Mouse (Mus musculus): ENCODE measurements around the gene Lifr. TPM values are rescaled to one million over a fixed set of nuclear protein-coding genes. Genes with fewer than 3 reads are reported as not detected.

The Lifr gene
- polyA plus RNA-seq, 1 experiment = 30.8 TPM

DNA sequence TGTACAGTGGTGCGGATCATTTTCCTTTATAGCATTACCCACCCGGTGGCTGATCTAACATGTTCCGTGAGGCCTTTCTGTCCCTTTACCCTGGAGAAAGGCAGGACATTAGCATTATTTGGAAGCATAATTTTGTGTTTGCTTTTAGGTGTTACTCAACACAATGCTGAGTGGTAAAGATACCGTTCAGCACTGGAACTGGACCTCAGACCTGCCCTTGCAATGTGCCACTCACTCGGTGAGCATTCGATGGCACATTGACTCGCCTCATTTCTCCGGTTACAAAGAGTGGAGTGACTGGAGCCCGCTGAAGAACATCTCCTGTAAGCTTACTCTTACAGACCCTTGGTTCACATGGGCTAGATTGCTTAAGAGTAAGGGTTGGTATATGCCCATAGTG lies 76.3 kb downstream of the Lifr start:
- H3K4me1 ChIP-seq (ENCODE audit: control insufficient read depth, insufficient read depth, low read length) = no peaks in the 10 kb centered on the region
- H3K4me3 ChIP-seq (ENCODE audit: insufficient read depth, low read length) = no peak overlapping the region
- no peak overlapping the region for H3K27ac ChIP-seq (ENCODE audit: insufficient read depth, low read depth, low read length)
- no peak for TF ChIP-seq CTCF (IDR thresholded peaks at IDR 0.05; ENCODE audit: low read depth, low read length)
- TF ChIP-seq POLR2A (IDR thresholded peaks at IDR 0.05; ENCODE audit: borderline replicate concordance, low read depth, low read length) = no peak

DNA sequence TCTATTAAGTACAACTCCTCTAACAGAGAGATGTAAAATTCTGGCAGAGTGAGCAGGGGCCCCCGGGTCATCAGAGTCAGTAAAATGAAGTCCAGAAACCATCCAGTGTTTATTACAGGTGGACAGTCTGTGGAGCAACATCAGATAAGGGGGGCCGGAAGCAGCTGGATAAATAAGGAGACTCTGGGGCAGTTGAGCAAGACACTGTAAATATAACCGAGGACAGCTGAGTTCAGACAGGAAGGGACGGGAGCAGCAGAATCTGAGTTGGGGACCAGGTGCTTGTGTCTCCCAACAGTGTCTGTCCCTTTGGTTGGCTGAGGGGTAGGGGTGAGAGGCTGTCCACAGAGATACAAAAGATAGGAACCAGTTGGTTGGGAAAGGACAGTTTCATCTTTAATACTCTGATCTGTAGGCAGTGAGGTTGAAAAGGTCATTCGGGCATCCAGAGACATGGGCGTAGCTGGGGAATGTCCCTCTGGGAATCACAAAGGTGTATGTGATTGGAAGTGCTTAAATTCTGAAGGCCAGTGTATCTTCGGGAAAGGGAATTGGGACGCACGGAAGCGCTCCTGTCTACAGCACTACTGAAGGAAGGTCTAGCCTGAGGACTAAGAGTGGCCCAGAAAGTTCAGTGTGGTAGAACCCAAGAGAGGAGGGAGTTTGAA lies 77.0 kb downstream of the Lifr start:
- Histone ChIP-seq H3K4me3 (ENCODE audit: insufficient read depth, low read length) (no peak overlapping the region), H3K4me1 (ENCODE audit: control insufficient read depth, insufficient read depth, low read length) (no peaks in the 10 kb centered on the region), H3K27ac (ENCODE audit: insufficient read depth, low read depth, low read length) (no peak overlapping the region)
- TF ChIP-seq POLR2A (IDR thresholded peaks at IDR 0.05; ENCODE audit: borderline replicate concordance, low read depth, low read length) (no peak), CTCF (IDR thresholded peaks at IDR 0.05; ENCODE audit: low read depth, low read length) (no peak)

DNA sequence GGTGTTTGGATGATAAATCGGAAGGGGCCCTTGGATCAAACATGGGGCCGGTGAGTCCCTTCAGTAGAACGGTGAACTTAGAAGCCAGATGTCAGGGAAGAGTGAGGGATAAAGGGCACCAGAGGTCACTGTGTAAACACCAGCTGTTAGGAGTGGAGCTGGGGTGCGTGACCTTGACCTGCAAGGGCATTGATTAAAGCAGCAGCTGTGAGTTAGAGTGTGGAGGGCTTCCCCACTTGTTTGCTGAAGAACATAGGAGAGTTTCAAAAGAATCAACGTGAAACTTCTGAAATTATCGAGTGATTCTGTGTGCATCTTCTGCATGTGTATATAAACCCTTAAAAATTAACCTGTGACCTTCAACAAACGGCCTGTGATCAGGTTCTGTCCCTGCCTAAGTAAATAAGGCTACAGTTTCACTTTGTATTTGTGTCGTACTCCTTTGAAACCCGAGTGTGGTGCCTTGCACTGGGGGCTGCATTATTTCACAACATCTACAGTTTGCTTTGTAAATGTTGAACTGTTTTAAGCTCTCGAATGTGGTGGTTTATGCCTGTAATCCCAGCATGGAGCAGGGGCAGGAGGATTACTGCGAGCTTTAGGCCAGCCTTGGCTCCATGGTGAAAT lies 77.6 kb downstream of the Lifr start:
- no peak overlapping the region for H3K27ac ChIP-seq (ENCODE audit: insufficient read depth, low read depth, low read length)

DNA sequence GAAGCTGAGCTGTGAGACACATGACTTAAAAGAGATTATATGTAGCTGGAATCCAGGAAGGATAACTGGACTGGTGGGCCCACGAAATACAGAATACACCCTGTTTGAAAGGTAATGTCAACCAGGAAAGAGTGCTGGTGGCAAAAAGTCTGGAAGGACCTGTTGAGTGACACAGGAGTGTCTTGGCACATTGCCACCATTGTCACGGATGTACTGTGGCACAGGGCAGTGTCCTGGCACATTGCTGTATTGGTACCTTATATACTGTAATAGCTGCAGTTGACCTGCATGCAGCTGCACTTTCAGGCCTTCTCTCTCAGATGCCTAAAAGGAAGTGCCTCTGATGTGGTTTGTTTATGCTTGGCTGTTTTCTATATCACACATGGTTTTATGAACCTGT lies 82.5 kb downstream of the Lifr start:
- no peak overlapping the region for H3K27ac ChIP-seq (ENCODE audit: insufficient read depth, low read depth, low read length)
- TF ChIP-seq CTCF (IDR thresholded peaks at IDR 0.05; ENCODE audit: low read depth, low read length) (no peak), POLR2A (IDR thresholded peaks at IDR 0.05; ENCODE audit: borderline replicate concordance, low read depth, low read length) (no peak)
- no peaks in the 10 kb centered on the region for H3K4me1 ChIP-seq (ENCODE audit: control insufficient read depth, insufficient read depth, low read length)
- no peak overlapping the region for H3K4me3 ChIP-seq (ENCODE audit: insufficient read depth, low read length)

More for the DNA sequence above, 77.6 kb downstream of the Lifr start:
- Histone ChIP-seq H3K4me1 (ENCODE audit: control insufficient read depth, insufficient read depth, low read length) (no peaks in the 10 kb centered on the region), H3K4me3 (ENCODE audit: insufficient read depth, low read length) (no peak overlapping the region)
- TF ChIP-seq CTCF (IDR thresholded peaks at IDR 0.05; ENCODE audit: low read depth, low read length) (no peak), POLR2A (IDR thresholded peaks at IDR 0.05; ENCODE audit: borderline replicate concordance, low read depth, low read length) (no peak)

DNA sequence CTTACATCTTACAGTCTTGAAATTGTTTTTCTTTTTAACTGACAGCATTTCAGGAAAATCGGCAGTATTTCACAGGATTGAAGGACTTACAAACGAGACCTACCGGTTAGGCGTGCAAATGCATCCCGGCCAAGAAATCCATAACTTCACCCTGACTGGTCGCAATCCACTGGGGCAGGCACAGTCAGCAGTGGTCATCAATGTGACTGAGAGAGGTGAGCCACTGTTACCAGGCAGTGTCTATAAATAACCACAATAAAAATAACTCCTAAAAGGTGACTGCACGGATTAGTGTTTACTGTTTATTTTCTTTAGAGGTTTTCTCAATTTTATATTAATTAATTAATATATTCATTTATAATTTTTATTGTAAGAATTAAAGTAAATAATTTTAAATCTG lies 82.9 kb downstream of the Lifr start:
- TF ChIP-seq CTCF (IDR thresholded peaks at IDR 0.05; ENCODE audit: low read depth, low read length) (no peak), POLR2A (IDR thresholded peaks at IDR 0.05; ENCODE audit: borderline replicate concordance, low read depth, low read length) (no peak)
- H3K27ac ChIP-seq (ENCODE audit: insufficient read depth, low read depth, low read length) = no peak overlapping the region
- no peaks in the 10 kb centered on the region for H3K4me1 ChIP-seq (ENCODE audit: control insufficient read depth, insufficient read depth, low read length)
- H3K4me3 ChIP-seq (ENCODE audit: insufficient read depth, low read length) = no peak overlapping the region

DNA sequence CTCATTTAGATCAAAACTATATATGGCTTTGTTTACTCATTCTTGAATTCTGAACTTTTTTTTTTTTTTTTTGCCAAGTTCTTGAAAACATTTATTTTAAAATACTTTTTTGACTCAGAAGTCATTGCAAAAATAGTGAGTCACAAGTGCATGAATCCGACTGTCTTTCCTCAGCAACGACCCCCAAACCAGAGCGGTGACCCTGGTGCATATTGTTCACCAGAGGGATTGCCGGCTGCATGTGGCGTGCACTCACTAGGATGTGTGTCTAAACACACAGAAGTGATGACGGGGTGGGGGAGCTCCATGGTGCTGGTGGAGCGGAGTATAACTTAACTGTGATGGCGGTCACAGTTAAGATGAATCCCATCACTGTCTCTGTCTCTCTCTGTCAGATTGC lies 83.4 kb downstream of the Lifr start:
- H3K4me3 ChIP-seq (ENCODE audit: insufficient read depth, low read length) = no peak overlapping the region
- TF ChIP-seq POLR2A (IDR thresholded peaks at IDR 0.05; ENCODE audit: borderline replicate concordance, low read depth, low read length) = no peak
- TF ChIP-seq CTCF (IDR thresholded peaks at IDR 0.05; ENCODE audit: low read depth, low read length) = no peak
- H3K4me1 ChIP-seq (ENCODE audit: control insufficient read depth, insufficient read depth, low read length) = no peaks in the 10 kb centered on the region
- H3K27ac ChIP-seq (ENCODE audit: insufficient read depth, low read depth, low read length) = no peak overlapping the region

DNA sequence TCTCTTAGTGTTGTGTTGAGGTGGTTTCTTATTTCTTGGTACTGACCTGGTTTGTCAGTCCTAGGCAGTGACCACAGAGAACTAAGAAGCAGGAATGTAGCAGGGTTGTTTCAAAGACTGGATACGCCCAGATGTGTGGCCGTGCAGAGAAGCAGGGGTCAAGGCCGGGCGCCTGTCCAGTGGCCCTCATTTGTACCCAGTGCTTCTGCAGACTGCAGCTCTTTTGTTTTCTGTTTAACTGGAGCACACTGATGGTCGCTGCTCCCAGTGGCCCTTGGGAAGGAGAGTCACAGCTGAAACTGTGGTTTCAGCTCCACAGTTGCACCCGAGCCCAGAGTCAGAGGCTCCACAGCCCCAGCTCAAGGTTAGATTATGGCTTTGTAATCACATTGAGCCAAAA lies 90.2 kb downstream of the Lifr start:
- Histone ChIP-seq H3K4me1 (ENCODE audit: control insufficient read depth, insufficient read depth, low read length) (no peaks in the 10 kb centered on the region), H3K27ac (ENCODE audit: insufficient read depth, low read depth, low read length) (no peak overlapping the region), H3K4me3 (ENCODE audit: insufficient read depth, low read length) (no peak overlapping the region)
- TF ChIP-seq POLR2A (IDR thresholded peaks at IDR 0.05; ENCODE audit: borderline replicate concordance, low read depth, low read length) = no peak
- TF ChIP-seq CTCF (IDR thresholded peaks at IDR 0.05; ENCODE audit: low read depth, low read length) = no peak

DNA sequence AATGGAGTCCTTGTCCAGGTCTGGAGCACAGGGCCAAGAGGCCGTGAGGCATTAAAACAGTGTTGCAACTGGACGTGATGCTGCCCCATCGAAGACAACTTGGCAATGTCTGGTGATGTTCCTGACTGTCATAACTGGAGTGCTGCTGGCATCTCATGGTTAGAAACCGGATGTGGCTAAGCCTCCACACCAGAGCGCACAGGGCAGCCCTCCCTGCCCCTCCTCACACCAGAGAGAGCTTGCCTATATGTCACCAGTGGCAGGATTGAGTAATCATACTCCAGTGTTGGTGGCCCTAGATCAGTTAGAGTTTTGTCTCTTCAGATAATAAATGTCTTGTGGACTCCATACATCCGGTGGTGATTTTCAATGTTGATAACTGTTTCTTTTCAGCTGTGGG lies 97.3 kb downstream of the Lifr start:
- Histone ChIP-seq H3K4me3 (ENCODE audit: insufficient read depth, low read length) (no peak overlapping the region), H3K27ac (ENCODE audit: insufficient read depth, low read depth, low read length) (no peak overlapping the region), H3K4me1 (ENCODE audit: control insufficient read depth, insufficient read depth, low read length) (no peaks in the 10 kb centered on the region)
- TF ChIP-seq CTCF (IDR thresholded peaks at IDR 0.05; ENCODE audit: low read depth, low read length) (no peak), POLR2A (IDR thresholded peaks at IDR 0.05; ENCODE audit: borderline replicate concordance, low read depth, low read length) (no peak)

DNA sequence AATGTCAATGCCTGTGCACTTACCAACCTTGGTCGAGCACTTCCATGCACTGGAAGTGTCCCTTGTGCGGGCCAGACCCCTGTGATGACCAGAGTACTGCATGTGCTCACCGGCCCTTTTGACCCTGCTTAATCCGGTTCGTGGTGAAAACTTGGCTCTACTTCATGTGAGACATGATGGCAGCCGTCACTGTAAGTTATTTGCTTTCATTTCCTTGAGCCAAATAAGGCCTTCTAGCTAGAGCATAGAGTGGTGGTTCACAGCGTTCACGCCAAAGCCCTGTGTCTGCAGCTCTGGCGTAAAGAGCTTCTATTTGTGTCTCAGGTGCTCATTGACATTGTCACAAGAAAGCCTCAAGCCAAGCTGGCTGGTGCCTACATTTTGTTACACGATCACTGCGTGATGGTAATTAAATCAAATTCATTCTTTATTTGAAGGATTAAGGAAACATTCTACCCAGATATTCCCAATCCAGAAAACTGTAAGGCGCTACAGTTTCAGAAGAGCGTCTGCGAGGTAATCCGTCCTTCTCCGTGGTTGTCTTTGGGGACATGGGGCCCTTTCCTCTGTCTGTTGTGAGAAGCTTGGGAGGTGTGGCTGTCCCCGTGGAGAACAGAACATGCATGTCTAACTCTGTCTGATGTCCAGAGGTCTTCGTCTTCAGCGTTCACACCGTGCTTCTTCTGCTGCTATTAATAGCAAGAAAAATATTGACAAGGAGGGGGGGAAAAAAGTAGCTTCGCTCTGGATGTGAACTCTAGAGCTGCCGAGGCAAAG lies 99.5 kb downstream of the Lifr start:
- H3K4me3 ChIP-seq (ENCODE audit: insufficient read depth, low read length) = no peak overlapping the region
- no peak overlapping the region for H3K27ac ChIP-seq (ENCODE audit: insufficient read depth, low read depth, low read length)
- no peak for TF ChIP-seq POLR2A (IDR thresholded peaks at IDR 0.05; ENCODE audit: borderline replicate concordance, low read depth, low read length)
- TF ChIP-seq CTCF (IDR thresholded peaks at IDR 0.05; ENCODE audit: low read depth, low read length) = no peak
- no peaks in the 10 kb centered on the region for H3K4me1 ChIP-seq (ENCODE audit: control insufficient read depth, insufficient read depth, low read length)

DNA sequence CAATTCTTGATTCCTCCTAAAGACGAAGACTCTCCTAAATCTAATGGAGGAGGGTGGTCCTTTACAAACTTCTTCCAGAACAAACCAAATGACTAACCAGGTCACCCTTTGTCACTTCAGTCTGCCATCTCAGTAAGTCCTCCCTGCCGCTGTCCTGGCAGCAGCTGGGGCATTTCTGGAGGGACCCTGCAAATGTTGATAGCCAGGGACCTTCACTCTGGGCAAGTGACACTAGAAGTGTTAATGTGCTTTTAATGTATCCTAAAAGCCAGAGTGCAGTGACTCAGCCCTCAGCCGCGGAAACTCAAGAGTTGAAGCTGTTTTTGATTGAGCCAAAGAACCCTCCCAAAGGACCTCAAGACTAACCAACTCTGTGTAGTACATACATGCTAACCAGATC lies 100.7 kb downstream of the Lifr start:
- no peak for TF ChIP-seq POLR2A (IDR thresholded peaks at IDR 0.05; ENCODE audit: borderline replicate concordance, low read depth, low read length)
- TF ChIP-seq CTCF (IDR thresholded peaks at IDR 0.05; ENCODE audit: low read depth, low read length) = no peak
- Histone ChIP-seq H3K4me3 (ENCODE audit: insufficient read depth, low read length) (no peak overlapping the region), H3K4me1 (ENCODE audit: control insufficient read depth, insufficient read depth, low read length) (no peaks in the 10 kb centered on the region), H3K27ac (ENCODE audit: insufficient read depth, low read depth, low read length) (no peak overlapping the region)

Data from bone marrow macrophage, adult 2 months (primary cell).